Mouse (Mus musculus) brain, embryonic 18.5 days (tissue): ENCODE measurements around the gene Stpg3.
"Not testable (repeated sequence)": the region's sequence is repeated elsewhere in the genome, so short reads cannot be mapped to it uniquely, and the experiment has no call there.

Experiments
- DNase-seq: peaks from one replicate; pipeline ENCODE4 v3.0.0-alpha.2; 2012; ENCODE audit warnings: low read depth, low spot score

The Stpg3 gene

GRCm38 (mm10) chr2:25214444-25214843 is at the start of gene Stpg3:
Stpg3 (minus strand) TSS chr2:25214637.
- DNase-seq: no peak

- DNase-seq: no peak
These were observed 49.3 kb upstream of the Stpg3 start for GRCm38 (mm10) chr2:25263623-25264285.

GRCm38 (mm10) chr2:25262795-25263622 is 48.6 kb upstream of the Stpg3 start:
- DNase-seq: no peak

- peak; percentile 95 for DNase-seq
These were observed 47.9 kb upstream of the Stpg3 start, which contains the start of gene Tprn for GRCm38 (mm10) chr2:25262291-25262767. Tprn (plus strand) TSS chr2:25262618.

GRCm38 (mm10) chr2:25261870-25262269 is 47.4 kb upstream of the Stpg3 start:
- no peak for DNase-seq

GRCm38 (mm10) chr2:25258887-25259286 is 44.5 kb upstream of the Stpg3 start:
- no peak for DNase-seq

GRCm38 (mm10) chr2:25257250-25257649 is 42.8 kb upstream of the Stpg3 start:
- not testable (repeated sequence) for DNase-seq

GRCm38 (mm10) chr2:25256443-25257109 is 42.1 kb upstream of the Stpg3 start:
- not testable (repeated sequence) for DNase-seq

- DNase-seq: peak; percentile 83
These were observed 40.9 kb upstream of the Stpg3 start, which contains the start of gene Tmem203 for GRCm38 (mm10) chr2:25255284-25255779. Tmem203 (plus strand) TSS chr2:25255439.

- no peak for DNase-seq
These were observed 37.9 kb upstream of the Stpg3 start for GRCm38 (mm10) chr2:25252331-25252730.

GRCm38 (mm10) chr2:25246183-25247072 is 32.0 kb upstream of the Stpg3 start, which contains the start of gene AL732309.1:
AL732309.1 (minus strand) TSS chr2:25246863.
- no peak for DNase-seq

- DNase-seq: no peak
These were observed 29.7 kb upstream of the Stpg3 start for GRCm38 (mm10) chr2:25244144-25244543.

GRCm38 (mm10) chr2:25243342-25243741 is 28.9 kb upstream of the Stpg3 start:
- no peak for DNase-seq

- DNase-seq: no peak
These were observed 27.7 kb upstream of the Stpg3 start, which contains the start of the genes Rnf208 and Cysrt1 for GRCm38 (mm10) chr2:25242101-25242506. Rnf208 (plus strand) TSS chr2:25242255. Cysrt1 (minus strand) TSS chr2:25242452.

- DNase-seq: no peak
These were observed 27.0 kb upstream of the Stpg3 start for GRCm38 (mm10) chr2:25241438-25241775.

- peak; percentile 71 for DNase-seq
These were observed 26.4 kb upstream of the Stpg3 start for GRCm38 (mm10) chr2:25240723-25241437.

- DNase-seq: no peak
These were observed 25.9 kb upstream of the Stpg3 start for GRCm38 (mm10) chr2:25240310-25240709.

GRCm38 (mm10) chr2:25239766-25240165 is 25.3 kb upstream of the Stpg3 start:
- no peak for DNase-seq

GRCm38 (mm10) chr2:25238106-25238505 is 23.7 kb upstream of the Stpg3 start:
- no peak for DNase-seq

- DNase-seq: no peak
These were observed 23.1 kb upstream of the Stpg3 start for GRCm38 (mm10) chr2:25237522-25237921.
